ENCODE assay signal across 28 mouse cellular contexts in genomic region chr19:6914540-6914939, GRCm38 (mm10). TPM values are rescaled to one million over a fixed set of nuclear protein-coding genes. Genes with fewer than 3 reads are reported as not detected.
A peak's percentile ranks its signal among the peaks of the same experiment; 100 is the strongest.
DNase-seq lines count a peak whose midpoint lies in the region; ATAC-seq and TF ChIP-seq lines count a peak whose summit lies in the region.
"Had no signal": no experiment of that assay in that cellular context is flagged by ENCODE, and none has a peak within 500 bp of the region (broad histone marks: within the 10 kb centered on the region; RNA-seq: fewer than 3 reads in every experiment).

No protein-coding gene starts in this region.

- peaks cover 54% of the 10 kb centered on the region for H3K4me1 ChIP-seq in liver, embryonic 12.5 days
- peaks cover 54% of the 10 kb centered on the region for H3K4me1 ChIP-seq in E14TG2a.4 (replicated peaks; ENCODE audit: low read depth, low read length)

- peak; percentile 4 for DNase-seq in adrenal gland, postnatal 14 days
- DNase-seq in adrenal gland, adult 18-20 months (ENCODE audit: low spot score in 2 of 2), result no peak
- DNase-seq in gastrocnemius, adult 2 months, result no peak
- no peak for DNase-seq in gastrocnemius, postnatal 4 days (ENCODE audit: low spot score in 2 of 2)
- no peak for DNase-seq in liver
- DNase-seq: cerebellum, adult 11 months; embryo, embryonic 11 days had no signal

- WGBS in liver, embryonic 12.5 days (ENCODE audit: insufficient replicate concordance), result 78% methylated on average over 9 of the region's 9 CpGs

- no peak overlapping the region for H3K9ac ChIP-seq in liver, embryonic 12.5 days
- H3K9ac ChIP-seq: embryonic facial prominence, embryonic 13.5 days; forebrain, embryonic 12.5 days; forebrain, embryonic 15.5 days; hindbrain, embryonic 14.5 days had no signal

- no peaks in the 10 kb centered on the region for H3K27me3 ChIP-seq in liver, embryonic 12.5 days (replicated peaks)
- H3K27me3 ChIP-seq in E14TG2a.4 (ENCODE audit: insufficient read depth, low read length), result no peaks in the 10 kb centered on the region
- H3K27me3 ChIP-seq: CH12.LX; embryonic facial prominence, embryonic 13.5 days; forebrain, embryonic 12.5 days; forebrain, embryonic 15.5 days; heart, embryonic 13.5 days had no signal

- H3K4me3 ChIP-seq in gastrocnemius, adult 2 months, result no peak overlapping the region
- H3K4me3 ChIP-seq in liver, embryonic 12.5 days, result no peak overlapping the region
- peak overlapping the region; percentile 65; the same call in 1 of the 2 replicates for H3K4me3 ChIP-seq in E14TG2a.4 (replicated peaks; ENCODE audit: low read length)
- H3K4me3 ChIP-seq: embryonic facial prominence, embryonic 10.5 days; embryonic facial prominence, embryonic 13.5 days; erythroblast, embryonic 14.5 days; forebrain, embryonic 12.5 days; forebrain, embryonic 15.5 days; heart, embryonic 10.5 days; heart, embryonic 13.5 days had no signal

- H3K27ac ChIP-seq in gastrocnemius, adult 2 months, result peak overlapping the region; percentile 28; the same call in 1 of the 2 replicates
- peak overlapping the region; percentile 56; the same call in 1 of the 2 replicates for H3K27ac ChIP-seq in liver, embryonic 12.5 days
- H3K27ac ChIP-seq: embryonic facial prominence, embryonic 10.5 days; embryonic facial prominence, embryonic 13.5 days; forebrain, embryonic 12.5 days; forebrain, embryonic 15.5 days; heart, embryonic 13.5 days; hindbrain, embryonic 14.5 days; hindbrain, postnatal 0 days had no signal

- peaks cover 44% of the 10 kb centered on the region for H3K36me3 ChIP-seq in liver, embryonic 12.5 days
- peaks cover 53% of the 10 kb centered on the region for H3K36me3 ChIP-seq in E14TG2a.4 (ENCODE audit: insufficient read depth, low read length)

- no peaks in the 10 kb centered on the region for H3K9me3 ChIP-seq in liver, embryonic 12.5 days (replicated peaks)
- H3K9me3 ChIP-seq in E14TG2a.4 (ENCODE audit: low read length), result no peaks in the 10 kb centered on the region
- H3K9me3 ChIP-seq: embryonic facial prominence, embryonic 10.5 days; embryonic facial prominence, embryonic 13.5 days; forebrain, embryonic 12.5 days; forebrain, embryonic 15.5 days; heart, embryonic 10.5 days; heart, embryonic 13.5 days had no signal

- H3K4me2 ChIP-seq in liver, embryonic 12.5 days, result no peak overlapping the region
- H3K4me2 ChIP-seq: embryonic facial prominence, embryonic 13.5 days; forebrain, embryonic 12.5 days; forebrain, embryonic 15.5 days; heart, embryonic 13.5 days; hindbrain, embryonic 14.5 days had no signal

- intact Hi-C loops in gastrocnemius, adult 2 months (cut with DNase I), result no loop called here

- no peak for TF ChIP-seq CTCF in gastrocnemius, adult 2 months (IDR thresholded peaks at IDR 0.05)
- TF ChIP-seq CTCF in E14TG2a.4 (conservative IDR thresholded peaks at IDR 0.05; ENCODE audit: low read length), result no peak

- no peak for ATAC-seq in liver, embryonic 12.5 days
- ATAC-seq in CD4-positive, CD25-positive, alpha-beta regulatory T cell, adult 4 months, result no peak
- ATAC-seq: forebrain, embryonic 15.5 days; hindbrain, postnatal 0 days; inflammation-experienced regulatory T-cells, adult 6 months; intestine, embryonic 16.5 days had no signal

RNA-seq across cellular contexts. Expression of gene Prdx5, which starts 4.6 kb away (rescaled TPM):
- 420 and 426 TPM in 2 replicates for total RNA-seq in adrenal gland, postnatal 14 days (2021)
- total RNA-seq in adrenal gland, adult 18-20 months (2021), result 100 to 1,000 TPM; 303 to 375 TPM
- 100 to 1,000 TPM; 177 to 270 TPM for total RNA-seq in gastrocnemius, adult 2 months (2021)
- total RNA-seq in gastrocnemius, postnatal 4 days (2021), result 100 to 1,000 TPM; 137 to 142 TPM
- 94.2 and 101 TPM in 2 replicates for polyA plus RNA-seq in liver, embryonic 12.5 days (2016; fragmentation: Nextera tagmentation; extraction: Ambion mirVana)
- 100 to 1,000 TPM; 224 to 246 TPM for polyA plus RNA-seq in CD4-positive, CD25-positive, alpha-beta regulatory T cell, adult 4 months (2017; shearing (Covaris generic))

RNA-seq across cellular contexts. Expression of gene Trmt112, which starts 5.0 kb away (rescaled TPM):
- 76.6 and 79.0 TPM in 2 replicates for total RNA-seq in adrenal gland, postnatal 14 days (2021)
- 100 to 1,000 TPM in 1 of 2 experiments, 10 to 100 TPM in 1; 83.2 to 110 TPM for total RNA-seq in adrenal gland, adult 18-20 months (2021)
- total RNA-seq in gastrocnemius, adult 2 months (2021), result 10 to 100 TPM; 32.7 to 41.3 TPM
- 10 to 100 TPM; 54.7 to 56.4 TPM for total RNA-seq in gastrocnemius, postnatal 4 days (2021)
- polyA plus RNA-seq in liver, embryonic 12.5 days (2016; fragmentation: Nextera tagmentation; extraction: Ambion mirVana), result 115 TPM in 2 replicates
- 100 to 1,000 TPM; 214 to 232 TPM for polyA plus RNA-seq in CD4-positive, CD25-positive, alpha-beta regulatory T cell, adult 4 months (2017; shearing (Covaris generic))

RNA-seq across cellular contexts. Expression of gene Esrra, which starts 7.1 kb away (rescaled TPM):
- total RNA-seq in adrenal gland, postnatal 14 days (2021), result 63.2 and 67.0 TPM in 2 replicates
- total RNA-seq in adrenal gland, adult 18-20 months (2021), result 10 to 100 TPM; 38.7 to 63.0 TPM
- 100 to 1,000 TPM in 1 of 2 experiments, 10 to 100 TPM in 1; 80.0 to 108 TPM for total RNA-seq in gastrocnemius, adult 2 months (2021)
- total RNA-seq in gastrocnemius, postnatal 4 days (2021), result 10 to 100 TPM; 44.1 to 44.7 TPM
- 6.5 and 6.8 TPM in 2 replicates for polyA plus RNA-seq in liver, embryonic 12.5 days (2016; fragmentation: Nextera tagmentation; extraction: Ambion mirVana)
- 1 to 10 TPM; 2.2 to 5.7 TPM for polyA plus RNA-seq in CD4-positive, CD25-positive, alpha-beta regulatory T cell, adult 4 months (2017; shearing (Covaris generic))

RNA-seq across cellular contexts. Expression of gene Catsperz, which starts 10.6 kb away (rescaled TPM):
- 0.53 TPM in 1 of 2 replicates, not detected in the other for total RNA-seq in adrenal gland, postnatal 14 days (2021)
- 1 to 10 TPM in 1 of 2 experiments, not detected in 1; 1.2 TPM for total RNA-seq in adrenal gland, adult 18-20 months (2021)
- not detected for total RNA-seq in gastrocnemius, adult 2 months (2021)
- not detected for total RNA-seq in gastrocnemius, postnatal 4 days (2021)
- polyA plus RNA-seq in liver, embryonic 12.5 days (2016; fragmentation: Nextera tagmentation; extraction: Ambion mirVana), result 0.80 and 0.93 TPM in 2 replicates
- not detected for polyA plus RNA-seq in CD4-positive, CD25-positive, alpha-beta regulatory T cell, adult 4 months (2017; shearing (Covaris generic))
- total RNA-seq: CH12.LX; gastrocnemius, postnatal 10 days; gastrocnemius, postnatal 36 days; heart, adult 18-20 months; heart, postnatal 14 days; heart, postnatal 4 days; hindbrain, postnatal 0 days had no signal
- polyA plus RNA-seq: erythroblast, embryonic 14.5 days; hindbrain, embryonic 11.5 days had no signal

RNA-seq across cellular contexts. Expression of gene Kcnk4, which starts 19.8 kb away (rescaled TPM):
- total RNA-seq in adrenal gland, postnatal 14 days (2021), result 0.93 TPM in 1 of 2 replicates, not detected in the other
- under 1 TPM; 0.23 to 0.35 TPM for total RNA-seq in adrenal gland, adult 18-20 months (2021)
- not detected for total RNA-seq in gastrocnemius, adult 2 months (2021)
- total RNA-seq in gastrocnemius, postnatal 4 days (2021), result under 1 TPM in 1 of 2 experiments, not detected in 1; 0.39 TPM
- polyA plus RNA-seq in liver, embryonic 12.5 days (2016; fragmentation: Nextera tagmentation; extraction: Ambion mirVana), result 0.05 TPM in 1 of 2 replicates, not detected in the other
- not detected for polyA plus RNA-seq in CD4-positive, CD25-positive, alpha-beta regulatory T cell, adult 4 months (2017; shearing (Covaris generic))
- total RNA-seq: gastrocnemius, postnatal 10 days; gastrocnemius, postnatal 36 days; heart, adult 18-20 months had no signal
- polyA plus RNA-seq: embryonic facial prominence, embryonic 10.5 days; erythroblast, embryonic 14.5 days; forebrain, embryonic 12.5 days; inflammation-experienced regulatory T-cells, adult 6 months had no signal
